Mouse (Mus musculus): ENCODE data around the gene Olfr657.

The Olfr657 gene

GRCm38 (mm10) chr7:104624494-104624893 is at the start of gene Olfr657:
Gene Olfr657 (plus strand): TSS chr7:104624794.
- no peak for DNase-seq (ENCODE audit: low spot score)

- no peak for DNase-seq (ENCODE audit: low spot score)
Observed at GRCm38 (mm10) chr7:104577014-104577413, 47.6 kb upstream of the Olfr657 start, which contains the start of gene Olfr653. Gene Olfr653 (plus strand): TSS chr7:104577314.

GRCm38 (mm10) chr7:104580846-104581245 is 43.7 kb upstream of the Olfr657 start:
- no peak for DNase-seq (ENCODE audit: low spot score)

- no peak for DNase-seq (ENCODE audit: low spot score)
Observed at GRCm38 (mm10) chr7:104581429-104581828, 43.2 kb upstream of the Olfr657 start.

- no peak for DNase-seq (ENCODE audit: low spot score)
Observed at GRCm38 (mm10) chr7:104586725-104587124, 37.9 kb upstream of the Olfr657 start, which contains the start of gene Olfr654. Gene Olfr654 (plus strand): TSS chr7:104587025.

- DNase-seq (ENCODE audit: low spot score): no peak
Observed at GRCm38 (mm10) chr7:104588274-104588673, 36.3 kb upstream of the Olfr657 start.

GRCm38 (mm10) chr7:104601679-104602078 is 22.9 kb upstream of the Olfr657 start, which contains the start of gene Olfr655:
Gene Olfr655 (minus strand): TSS chr7:104601779.
- no peak for DNase-seq (ENCODE audit: low spot score)

- DNase-seq (ENCODE audit: low spot score): peak; percentile 78
Observed at GRCm38 (mm10) chr7:104603173-104603572, 21.4 kb upstream of the Olfr657 start.

- DNase-seq (ENCODE audit: low spot score): no peak
Observed at GRCm38 (mm10) chr7:104604727-104605126, 19.9 kb upstream of the Olfr657 start.

- DNase-seq (ENCODE audit: low spot score): no peak
Observed at GRCm38 (mm10) chr7:104613655-104614054, 10.9 kb upstream of the Olfr657 start, which contains the start of gene Olfr656. Gene Olfr656 (plus strand): TSS chr7:104613955.

GRCm38 (mm10) chr7:104646841-104647482 is 22.4 kb downstream of the Olfr657 start, which contains the start of gene Olfr658:
Gene Olfr658 (minus strand): TSS chr7:104647305.
- peak; percentile 81 for DNase-seq (ENCODE audit: low spot score)

- no peak for DNase-seq (ENCODE audit: low spot score)
Observed at GRCm38 (mm10) chr7:104666453-104666852, 41.9 kb downstream of the Olfr657 start, which contains the start of gene Olfr659. Gene Olfr659 (plus strand): TSS chr7:104666753.

- no peak for DNase-seq (ENCODE audit: low spot score)
Observed at GRCm38 (mm10) chr7:104686201-104686600, 61.6 kb downstream of the Olfr657 start, which contains the start of gene Olfr661. Gene Olfr661 (plus strand): TSS chr7:104686501.
